Mouse (Mus musculus) midbrain, embryonic 10.5 days (tissue): Measurements from ENCODE around the gene Nsg2. TPM values are rescaled to one million over a fixed set of nuclear protein-coding genes. Genes with fewer than 3 reads are reported as not detected.

ENCODE experiments used
- DNase-seq: peaks from one replicate; pipeline ENCODE4 v3.0.0-alpha.2; 2017; ENCODE audit warnings: low spot score
- H3K27ac ChIP-seq: fragments of 300-500 bp; sonication (generic); replicated peaks from 2 replicates; pipeline ENCODE4 v1.5.1; 2016; ENCODE audit warnings: mild to moderate bottlenecking
- H3K27me3 ChIP-seq: fragments of 300-500 bp; sonication (generic); 2 replicates; pipeline ENCODE4 v1.6.1; 2016; ENCODE audit warnings: low read depth, mild to moderate bottlenecking; ENCODE audit not compliant: poor library complexity, severe bottlenecking
- H3K36me3 ChIP-seq: fragments of 300-500 bp; sonication (generic); 2 replicates; pipeline ENCODE4 v1.6.1; 2016; ENCODE audit warnings: mild to moderate bottlenecking, moderate library complexity
- H3K4me1 ChIP-seq: fragments of 300-500 bp; sonication (generic); 2 replicates; pipeline ENCODE4 v1.6.1; 2016
- H3K4me3 ChIP-seq: fragments of 300-500 bp; sonication (generic); 2 replicates; pipeline ENCODE4 v1.5.1; 2016; ENCODE audit warnings: mild to moderate bottlenecking, moderate library complexity
- H3K9me3 ChIP-seq: fragments of 300-500 bp; sonication (generic); replicated peaks from 2 replicates; pipeline ENCODE4 v1.6.1; 2016; ENCODE audit warnings: mild to moderate bottlenecking
- WGBS: fragments of 180-500 bp; shearing (Covaris S2); methylation state at CpG from one replicate; pipeline ENCODE4 v1.1.7; 2016; 5-methylcytosine and 5-hydroxymethylcytosine counted together
- polyA plus RNA-seq: library from polyadenylated mRNA; unstranded; fragments of >200 nt; fragmentation: Nextera tagmentation; extraction: Ambion mirVana; gene quantifications from 2 replicates; pipeline ENCODE4 v1.2.1, GENCODE M21; 2016

Gene Nsg2
- polyA plus RNA-seq, 1 experiment from 2014 or later: 25.7 TPM

DNA sequence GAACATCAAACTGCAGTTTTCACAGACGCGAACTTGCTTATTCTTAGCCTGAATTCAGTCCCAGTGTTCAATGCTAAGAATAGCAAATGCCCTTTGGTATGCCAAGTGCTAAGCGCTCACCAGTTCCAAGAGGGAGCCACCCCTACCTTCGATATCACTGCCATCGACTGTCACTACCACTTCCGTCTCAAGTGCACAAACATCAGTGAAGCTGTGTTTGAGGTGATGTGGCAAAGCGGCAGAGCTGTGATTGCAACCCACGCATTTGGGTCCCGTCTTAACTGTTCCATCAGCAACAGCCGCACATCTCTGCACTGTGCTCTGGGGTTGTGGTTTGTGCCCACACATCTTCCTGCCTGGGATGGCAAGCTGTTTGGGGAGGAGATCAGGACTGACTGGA is 61.6 kb downstream of the Nsg2 start:
- H3K27me3 ChIP-seq: no peaks in the 10 kb centered on the region
- no peak for DNase-seq
- H3K4me1 ChIP-seq: peaks cover 49% of the 10 kb centered on the region
- H3K9me3 ChIP-seq: no peaks in the 10 kb centered on the region
- peaks cover 29% of the 10 kb centered on the region for H3K36me3 ChIP-seq
- H3K27ac ChIP-seq: no peak overlapping the region
- 94% methylated on average over 10 of the region's 10 CpGs for WGBS
- H3K4me3 ChIP-seq: no peak overlapping the region

DNA sequence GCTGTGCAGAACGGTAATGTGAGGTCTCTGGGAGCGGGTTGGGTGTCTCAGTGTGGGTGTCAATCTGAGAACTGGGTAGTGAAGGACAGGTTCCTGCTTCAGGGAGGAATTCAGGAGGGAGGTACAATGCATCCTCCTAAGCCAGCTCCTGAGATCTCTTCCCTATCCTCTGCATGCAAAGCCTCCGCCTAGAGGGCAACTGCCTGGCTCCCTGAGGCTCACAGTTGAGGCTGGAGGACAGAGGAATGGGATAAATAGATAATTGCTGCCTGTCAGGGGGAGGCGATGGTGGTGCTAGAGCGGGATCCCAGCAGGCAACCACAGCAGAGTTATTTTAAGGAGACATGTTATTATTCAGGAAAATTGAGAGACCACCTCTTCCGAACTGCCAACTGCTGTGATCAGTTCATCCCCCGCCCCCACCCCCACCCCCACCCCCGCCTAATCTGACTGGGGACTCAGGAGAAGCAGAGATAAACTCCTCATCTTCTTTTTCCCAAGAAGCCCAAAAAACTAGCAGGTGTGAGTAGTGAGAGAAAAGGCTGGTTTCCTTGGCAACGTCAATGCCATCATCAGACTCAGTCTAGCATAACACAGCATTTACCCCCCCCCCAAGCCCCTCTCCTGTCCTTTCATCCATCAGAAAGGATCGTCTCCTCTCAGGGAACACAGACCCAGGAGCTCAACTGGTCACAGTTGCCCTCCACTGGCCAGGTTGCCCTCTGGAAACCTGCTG is 63.7 kb downstream of the Nsg2 start:
- Histone ChIP-seq H3K9me3 (no peaks in the 10 kb centered on the region), H3K27me3 (no peaks in the 10 kb centered on the region), H3K36me3 (peaks cover 9% of the 10 kb centered on the region), H3K4me3 (peak overlapping the region; percentile 9; the same call in 1 of the 2 replicates), H3K27ac (peak overlapping the region; percentile 72), H3K4me1 (peaks cover 38% of the 10 kb centered on the region)
- WGBS: 5% methylated on average over 10 of the region's 10 CpGs
- peak; percentile 33 for DNase-seq

DNA sequence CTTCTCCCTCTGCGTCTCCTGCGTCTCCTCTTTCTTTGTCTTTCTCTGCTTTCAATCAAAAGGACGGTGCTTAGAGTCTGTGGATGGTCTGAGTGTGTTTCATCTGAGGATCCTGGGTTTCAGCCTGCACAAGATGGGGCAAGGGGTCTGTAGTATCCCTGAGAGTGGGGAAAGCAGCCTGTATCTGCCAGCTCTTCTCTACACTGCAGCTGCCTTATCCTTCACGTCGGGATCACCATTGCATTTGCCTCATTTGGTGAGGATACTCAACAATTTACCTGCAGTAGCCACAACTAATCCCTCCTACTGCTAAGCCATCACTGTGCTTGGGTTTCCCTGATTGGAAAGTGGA is 64.2 kb downstream of the Nsg2 start:
- 11% methylated on average over 5 of the region's 5 CpGs for WGBS

DNA sequence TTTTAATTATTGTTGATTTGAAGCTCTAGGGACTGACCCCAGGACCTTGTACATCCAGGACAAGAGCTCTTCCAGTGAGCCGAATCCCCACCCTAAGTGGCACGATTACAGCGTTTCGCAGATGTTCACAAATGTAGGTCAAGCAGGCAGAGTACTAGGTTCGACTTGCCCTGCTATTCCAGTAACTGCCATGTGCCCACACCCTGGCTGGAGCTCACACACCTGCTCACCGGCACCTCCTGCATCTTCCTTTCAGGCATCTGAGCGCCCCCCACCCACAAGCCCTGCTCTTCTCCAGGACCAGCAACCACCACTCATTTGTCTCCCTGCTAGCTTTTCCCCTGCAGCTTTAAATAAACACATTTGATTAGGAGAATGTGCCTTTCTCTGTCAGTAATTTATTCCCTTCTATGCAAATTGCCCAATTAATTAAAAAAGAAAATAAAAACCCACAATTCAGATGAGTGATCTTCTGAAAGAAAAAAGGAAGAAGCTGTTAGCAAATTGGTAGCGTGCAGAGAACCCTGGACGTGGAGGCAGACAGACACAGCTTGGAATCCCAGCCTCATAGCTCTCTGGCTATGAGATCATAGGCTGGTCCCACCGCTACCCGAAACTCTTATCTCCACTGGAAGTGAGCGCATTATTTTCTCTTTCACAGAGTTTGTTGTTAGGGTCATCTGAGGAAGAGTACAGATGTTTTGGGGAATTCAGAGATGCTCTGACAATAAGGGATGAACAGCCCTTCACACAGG is 68.7 kb downstream of the Nsg2 start:
- Histone ChIP-seq H3K27me3 (no peaks in the 10 kb centered on the region), H3K27ac (no peak overlapping the region), H3K4me3 (no peak overlapping the region), H3K9me3 (no peaks in the 10 kb centered on the region), H3K36me3 (no peaks in the 10 kb centered on the region), H3K4me1 (peaks cover 22% of the 10 kb centered on the region)
- 80% methylated on average over 12 of the region's 12 CpGs for WGBS
- DNase-seq: no peak

More for the DNA sequence above, 64.2 kb downstream of the Nsg2 start:
- Histone ChIP-seq H3K27ac (peak overlapping the region; percentile 69), H3K9me3 (no peaks in the 10 kb centered on the region), H3K36me3 (peaks cover 4% of the 10 kb centered on the region), H3K4me3 (no peak overlapping the region), H3K27me3 (no peaks in the 10 kb centered on the region), H3K4me1 (peaks cover 38% of the 10 kb centered on the region)
- DNase-seq: no peak

DNA sequence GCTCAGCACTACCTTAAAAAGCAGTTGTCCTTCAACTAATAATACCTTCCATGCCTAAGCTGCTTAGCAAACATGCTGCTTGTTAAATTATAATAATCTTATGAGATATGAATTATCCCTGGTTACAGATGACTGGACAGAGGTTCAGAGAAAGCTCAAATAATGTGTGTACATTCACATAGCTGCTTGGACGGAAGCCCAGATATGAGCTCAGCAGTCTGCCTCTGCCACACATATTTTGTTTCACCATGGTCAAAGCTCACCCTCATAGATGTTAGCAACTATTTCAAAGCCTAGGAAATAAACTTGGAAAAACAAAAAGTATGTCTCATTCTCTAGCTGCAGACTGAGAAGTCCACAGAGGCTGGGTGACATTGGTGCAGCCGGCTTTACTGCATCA is 74.9 kb downstream of the Nsg2 start:
- Histone ChIP-seq H3K4me3 (no peak overlapping the region), H3K36me3 (no peaks in the 10 kb centered on the region), H3K27ac (no peak overlapping the region), H3K27me3 (no peaks in the 10 kb centered on the region), H3K4me1 (peaks cover 10% of the 10 kb centered on the region), H3K9me3 (no peaks in the 10 kb centered on the region)
- DNase-seq: no peak
- WGBS: 94% methylated on average over 2 of the region's 2 CpGs

DNA sequence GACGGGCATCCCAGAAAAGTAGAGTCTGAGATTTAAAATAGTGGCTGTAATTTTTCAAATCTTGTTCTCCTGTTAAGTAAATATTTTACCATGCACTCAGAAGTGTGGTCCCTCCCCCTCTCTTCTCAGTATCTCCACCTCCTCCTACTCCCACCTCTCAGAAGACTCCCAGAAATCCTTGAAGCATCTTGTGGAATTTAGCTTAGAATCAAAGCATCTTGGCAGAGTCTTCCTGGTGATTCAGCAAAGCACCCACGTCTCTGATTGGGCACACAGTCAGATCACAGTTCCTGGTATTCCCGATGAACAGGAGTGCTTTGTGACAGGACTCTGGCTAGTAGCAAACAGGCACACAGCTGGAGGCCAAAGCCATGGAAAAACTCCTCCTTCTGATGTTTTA is 83.2 kb downstream of the Nsg2 start:
- DNase-seq: no peak
- Histone ChIP-seq H3K27ac (no peak overlapping the region), H3K9me3 (no peaks in the 10 kb centered on the region), H3K27me3 (no peaks in the 10 kb centered on the region), H3K4me3 (no peak overlapping the region), H3K36me3 (no peaks in the 10 kb centered on the region), H3K4me1 (peaks cover 26% of the 10 kb centered on the region)
- WGBS: 70% methylated on average over 3 of the region's 3 CpGs

DNA sequence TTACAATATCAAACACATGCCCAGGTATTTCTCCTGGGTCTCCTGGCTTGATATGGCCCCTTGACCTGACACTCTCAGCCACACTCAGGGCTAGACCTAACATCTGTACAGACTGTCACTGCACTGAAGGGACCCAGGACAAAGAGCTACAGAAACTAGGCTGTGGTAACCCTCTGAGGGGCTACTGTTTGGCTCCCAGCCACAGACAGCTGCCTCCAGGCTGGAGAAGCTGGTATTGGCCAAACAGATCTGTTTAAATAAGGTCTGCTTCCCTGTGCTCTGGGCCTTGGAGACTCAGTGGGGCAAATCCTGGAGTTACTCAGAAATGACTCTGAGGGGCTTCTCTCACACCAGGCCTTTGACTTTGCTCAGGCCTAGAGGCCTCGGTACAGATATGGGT is 86.3 kb downstream of the Nsg2 start:
- Histone ChIP-seq H3K27me3 (no peaks in the 10 kb centered on the region), H3K9me3 (no peaks in the 10 kb centered on the region), H3K36me3 (no peaks in the 10 kb centered on the region), H3K4me1 (peaks cover 33% of the 10 kb centered on the region), H3K27ac (peak overlapping the region; percentile 89), H3K4me3 (no peak overlapping the region)
- DNase-seq: no peak
- WGBS: 76% methylated on average over 1 of the region's 1 CpGs

DNA sequence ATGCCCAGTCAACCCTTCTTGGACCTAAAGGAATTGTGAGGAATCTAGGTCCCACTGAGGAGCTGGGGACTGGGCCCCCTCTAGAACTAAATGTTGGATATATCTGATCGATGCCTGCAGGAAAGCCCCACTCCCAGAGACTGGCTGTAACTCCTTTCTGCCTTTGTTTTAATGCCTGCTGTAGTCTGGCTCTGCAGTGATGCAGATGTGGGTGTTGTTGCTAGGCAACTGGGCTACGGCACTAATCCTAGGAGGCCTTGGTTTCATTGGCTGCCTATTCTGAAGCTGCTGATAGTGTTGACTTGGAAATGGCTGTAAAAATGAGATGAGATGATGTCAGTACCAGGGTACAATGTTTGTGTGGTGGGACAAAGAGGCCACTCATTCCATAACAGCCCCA is 87.1 kb downstream of the Nsg2 start:
- WGBS: 13% methylated on average over 2 of the region's 2 CpGs
- DNase-seq: peak; percentile 75

DNA sequence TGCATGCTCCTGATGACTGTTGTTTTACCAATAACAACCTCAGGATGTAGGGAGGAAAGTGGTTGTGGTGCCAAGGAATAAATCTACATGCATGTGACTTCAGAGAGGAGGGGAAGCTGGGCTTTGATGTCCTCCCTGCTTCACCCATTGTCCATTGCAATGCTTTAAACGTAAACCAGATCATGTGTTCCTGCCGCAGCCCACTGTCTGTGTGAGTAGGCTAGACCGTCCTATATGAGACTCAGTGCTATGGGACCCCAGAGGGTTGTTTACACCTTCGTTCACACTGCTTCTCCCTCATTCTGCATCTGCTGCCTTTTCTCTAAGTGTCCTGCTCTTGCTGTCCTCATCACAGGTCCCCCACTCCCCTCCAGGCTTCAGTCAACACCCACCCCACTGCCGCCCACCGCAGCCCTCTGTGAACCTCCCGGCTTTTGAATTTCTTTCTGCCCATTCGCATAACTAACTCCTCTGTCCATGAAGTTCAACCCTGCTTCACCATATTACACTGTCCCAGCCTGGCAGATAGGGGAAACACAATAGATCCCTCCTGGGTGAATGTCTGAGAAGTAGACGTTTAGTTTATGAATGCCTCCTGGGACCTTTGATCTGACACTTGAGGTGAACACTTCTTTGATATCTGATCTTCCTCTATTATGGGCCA is 87.6 kb downstream of the Nsg2 start:
- no peak for DNase-seq
- no peak overlapping the region for H3K4me3 ChIP-seq
- peak overlapping the region; percentile 89 for H3K27ac ChIP-seq
- H3K9me3 ChIP-seq: no peaks in the 10 kb centered on the region
- H3K27me3 ChIP-seq: no peaks in the 10 kb centered on the region
- H3K36me3 ChIP-seq: no peaks in the 10 kb centered on the region
- 78% methylated on average over 9 of the region's 9 CpGs for WGBS
- H3K4me1 ChIP-seq: peaks cover 33% of the 10 kb centered on the region

More for the DNA sequence above, 87.1 kb downstream of the Nsg2 start:
- H3K4me1 ChIP-seq: peaks cover 33% of the 10 kb centered on the region
- H3K27me3 ChIP-seq: no peaks in the 10 kb centered on the region
- H3K27ac ChIP-seq: peak overlapping the region; percentile 89
- H3K4me3 ChIP-seq: 0 out of 2 replicates have a peak overlapping the region, but pooled peaks have one; percentile 16
- H3K9me3 ChIP-seq: no peaks in the 10 kb centered on the region
- no peaks in the 10 kb centered on the region for H3K36me3 ChIP-seq

DNA sequence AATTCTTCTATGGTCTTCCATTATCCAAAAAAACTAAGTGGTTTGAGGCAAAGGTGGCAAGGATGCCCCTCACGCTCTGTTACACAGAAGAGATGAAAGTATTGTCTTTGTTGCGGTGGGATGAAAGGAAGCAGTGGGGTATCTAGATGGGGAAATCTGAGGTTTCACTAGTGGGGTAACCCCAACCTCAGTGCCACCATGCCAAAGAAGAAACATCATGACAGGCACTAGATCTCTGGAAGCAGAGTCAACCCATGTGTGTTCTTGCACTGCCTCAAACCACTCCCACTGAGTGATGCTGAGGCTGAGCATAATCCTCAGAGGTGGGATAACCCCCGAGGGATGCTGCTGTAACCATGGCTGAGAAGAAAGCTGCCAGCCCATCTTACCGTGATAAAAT is 95.5 kb downstream of the Nsg2 start:
- no peak for DNase-seq
- Histone ChIP-seq H3K27ac (no peak overlapping the region), H3K9me3 (no peaks in the 10 kb centered on the region), H3K4me1 (peaks cover 1% of the 10 kb centered on the region), H3K27me3 (no peaks in the 10 kb centered on the region), H3K4me3 (no peak overlapping the region), H3K36me3 (no peaks in the 10 kb centered on the region)
- WGBS: 76% methylated on average over 4 of the region's 4 CpGs

DNA sequence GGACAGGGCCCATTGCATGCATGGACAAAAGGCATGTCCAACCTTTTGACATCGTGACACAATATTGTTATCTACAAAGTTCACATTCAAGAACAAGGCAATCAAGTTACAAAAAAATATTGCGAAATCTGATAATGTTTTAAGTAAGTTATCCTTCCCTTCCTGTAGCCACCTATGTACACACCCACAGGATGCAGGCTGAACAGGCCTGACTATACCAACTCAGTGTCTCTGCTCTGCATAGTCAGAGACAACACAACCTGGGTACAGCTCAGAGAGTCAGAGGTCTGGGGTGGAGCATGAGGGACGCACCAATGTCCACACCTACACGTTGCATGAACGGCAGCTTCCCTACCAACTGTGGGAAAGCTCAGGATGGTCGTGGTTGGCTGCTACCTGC is 96.1 kb downstream of the Nsg2 start:
- Histone ChIP-seq H3K27ac (no peak overlapping the region), H3K4me1 (peaks cover 6% of the 10 kb centered on the region), H3K27me3 (no peaks in the 10 kb centered on the region), H3K9me3 (no peaks in the 10 kb centered on the region), H3K36me3 (no peaks in the 10 kb centered on the region), H3K4me3 (no peak overlapping the region)
- WGBS: 89% methylated on average over 6 of the region's 6 CpGs
- no peak for DNase-seq

DNA sequence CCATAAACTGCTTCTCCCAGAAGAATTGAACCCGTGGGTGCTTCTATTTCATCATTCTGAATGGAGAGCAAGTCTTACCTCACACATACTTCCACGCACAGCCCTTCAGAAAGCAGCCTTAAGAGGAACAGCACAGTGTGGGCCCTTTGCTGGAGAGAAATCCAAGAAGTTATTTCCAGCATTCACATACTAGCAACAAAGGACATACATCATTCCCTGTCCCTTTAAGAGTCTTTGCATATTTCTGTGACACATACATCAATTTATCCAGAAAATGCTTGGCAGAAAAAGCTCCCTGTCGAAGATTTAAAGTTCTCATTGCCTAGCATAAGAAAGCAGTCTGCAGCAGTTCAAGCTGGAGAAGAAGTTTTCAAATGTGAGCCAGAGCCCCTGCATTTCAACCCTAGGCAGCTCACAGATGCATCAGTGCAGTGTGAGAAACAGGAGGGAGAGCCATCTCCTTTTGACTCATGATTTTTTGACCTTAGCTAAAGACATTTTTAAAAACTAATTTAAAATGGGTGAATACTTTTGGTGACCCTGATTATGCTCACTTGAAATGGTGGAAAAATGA is 100.9 kb downstream of the Nsg2 start:
- Histone ChIP-seq H3K27me3 (no peaks in the 10 kb centered on the region), H3K9me3 (peaks cover 3% of the 10 kb centered on the region; the same call in 1 of the 2 replicates), H3K27ac (no peak overlapping the region; the same call in 1 of the 2 replicates), H3K4me1 (peaks cover 37% of the 10 kb centered on the region), H3K4me3 (no peak overlapping the region), H3K36me3 (no peaks in the 10 kb centered on the region)
- 80% methylated on average over 3 of the region's 3 CpGs for WGBS
- no peak for DNase-seq
